Mouse (Mus musculus): ENCODE data around the gene Prl7a2. TPM values are rescaled to one million over a fixed set of nuclear protein-coding genes. Genes with fewer than 3 reads are reported as not detected.

The Prl7a2 gene
- not detected for total RNA-seq (2021)
- long read RNA-seq, experiment 1, result 0 reads
- long read RNA-seq, experiment 2, result 0 reads

DNA sequence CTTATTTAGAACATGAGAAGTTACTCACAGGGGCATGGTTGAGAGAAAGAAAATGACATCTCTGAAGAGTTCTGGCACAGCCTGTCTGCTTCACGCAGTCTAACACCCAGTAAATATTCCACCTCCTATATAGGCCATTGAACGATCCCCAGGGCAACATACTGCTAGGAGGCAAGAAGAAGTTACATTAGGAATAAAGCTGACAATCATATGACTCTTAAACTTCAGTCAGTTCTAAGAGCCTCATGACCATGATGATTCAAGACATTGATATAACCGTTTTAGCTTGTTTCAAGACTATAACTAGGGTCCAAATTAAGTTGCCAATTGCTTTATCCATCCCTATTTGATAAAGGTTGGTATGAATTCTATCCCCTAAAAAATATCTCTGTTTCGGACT is at the start of gene Prl7a2:
Gene Prl7a2, minus strand, starts transcription at position 101 of the 400 bp plus-strand sequence.
- no peak for DNase-seq

DNA sequence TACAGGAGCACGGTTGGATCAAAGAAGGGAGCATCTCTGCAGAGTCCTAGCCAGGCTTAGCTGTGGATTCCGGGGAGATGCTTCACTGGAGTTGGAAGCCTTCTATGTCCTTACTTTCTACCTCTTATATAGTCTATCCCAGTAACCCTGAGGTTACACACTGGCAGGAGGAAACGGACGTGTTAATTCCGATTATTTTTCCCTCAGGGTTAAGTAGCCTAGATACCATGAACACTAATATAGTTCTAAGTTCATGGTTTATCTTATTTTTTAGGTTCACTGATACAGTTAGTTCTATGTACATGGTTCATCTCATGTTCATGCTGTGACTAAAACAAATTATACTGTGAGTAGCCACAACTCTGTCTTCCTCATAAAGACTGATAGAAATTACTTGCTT is 48.8 kb upstream of the Prl7a2 start, which contains the start of gene Prl7d1:
Gene Prl7d1, minus strand, starts transcription at position 101 of the 400 bp plus-strand sequence.
- no peak for DNase-seq

DNA sequence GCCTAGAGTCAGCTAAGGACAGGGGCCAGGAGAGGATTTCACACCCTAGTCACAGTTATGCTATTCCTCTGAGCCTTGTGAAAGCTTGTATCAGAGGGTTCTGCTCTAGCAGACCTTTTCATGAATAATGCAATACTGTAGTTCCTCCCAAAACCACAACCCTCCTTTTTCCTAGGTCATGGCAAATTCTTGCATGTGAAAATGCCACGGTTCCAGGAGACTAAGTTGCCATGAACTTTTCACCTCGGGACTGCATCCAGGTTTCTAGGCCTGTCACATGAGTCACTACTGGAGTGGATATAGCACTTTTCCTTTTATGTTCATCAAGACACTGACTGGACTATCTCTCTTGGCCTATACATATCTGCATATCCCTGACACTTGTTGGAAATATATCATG is 38.7 kb upstream of the Prl7a2 start:
- no peak for DNase-seq

DNA sequence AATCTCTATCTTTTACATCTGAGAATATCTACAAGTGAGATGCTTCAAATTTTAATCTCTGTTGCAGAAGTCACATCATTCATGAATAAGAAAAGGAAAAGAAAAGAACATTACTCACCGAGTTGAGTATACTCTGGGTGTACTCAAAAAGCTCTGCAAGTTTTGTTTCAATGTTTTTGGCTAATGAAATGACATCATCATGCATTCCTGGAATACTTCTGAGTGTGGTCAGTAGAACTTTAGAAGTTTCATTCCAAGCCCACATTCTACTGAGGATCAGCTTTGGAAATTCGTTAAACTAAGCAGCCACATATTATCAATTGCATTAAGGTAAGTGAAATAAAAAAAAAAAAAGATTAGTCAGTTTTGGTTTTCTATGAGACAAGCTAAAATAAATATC is 7.1 kb downstream of the Prl7a2 start:
- DNase-seq, result no peak

DNA sequence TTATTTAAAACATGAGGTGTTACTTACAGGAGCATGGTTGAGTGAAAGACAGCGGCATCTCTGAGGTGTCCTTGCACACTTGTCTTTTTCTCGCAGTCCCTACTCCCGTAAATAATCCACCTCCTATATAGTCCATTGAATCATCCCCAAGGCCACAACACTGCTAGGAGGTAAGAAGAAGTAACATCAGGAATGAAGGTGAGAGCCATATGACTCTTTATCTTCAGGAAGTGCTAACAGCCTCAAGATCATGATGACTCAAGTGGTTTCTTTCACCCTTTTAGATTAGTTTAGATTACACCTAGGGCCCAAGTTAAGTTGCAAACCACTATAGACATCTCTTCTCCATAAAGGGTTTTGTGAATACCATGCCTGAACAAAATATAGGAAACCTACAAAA is 25.4 kb downstream of the Prl7a2 start, which contains the start of gene Prl7a1:
Gene Prl7a1, minus strand, starts transcription at position 101 of the 400 bp plus-strand sequence.
- no peak for DNase-seq

DNA sequence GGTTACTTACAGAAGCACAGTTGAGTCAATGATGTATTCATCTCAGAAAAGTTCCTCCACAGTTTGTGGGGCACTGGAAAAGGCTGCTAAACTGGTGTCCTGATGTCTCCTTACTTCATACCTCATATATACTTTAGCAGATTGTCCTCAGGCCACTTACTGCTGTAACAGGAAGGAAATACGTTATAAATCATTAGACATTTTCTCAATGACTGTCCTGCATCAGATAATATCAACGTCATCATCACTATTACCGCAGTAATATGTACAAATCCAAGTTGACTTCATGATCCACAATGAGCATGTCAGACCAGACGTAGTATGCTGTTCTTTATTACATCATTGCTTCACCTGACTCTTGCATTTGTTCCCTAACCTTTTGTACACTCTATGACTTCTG is 57.4 kb downstream of the Prl7a2 start, which contains the start of gene Prl7b1:
Gene Prl7b1, minus strand, starts transcription at position 101 of the 400 bp plus-strand sequence.
- DNase-seq, result no peak

Other genes with a start within 250 kb of the Prl7a2 start
- gene Prl8a6, start 229.3 kb downstream of the Prl7a2 start, total RNA-seq (2021), result not detected
- gene Prl8a8, start 154.8 kb downstream of the Prl7a2 start, total RNA-seq (2021), result not detected
- not detected for gene Prl8a9, start 103.4 kb downstream of the Prl7a2 start, total RNA-seq (2021)
- gene Prl8a1, start 85.9 kb downstream of the Prl7a2 start, total RNA-seq (2021), result not detected
- not detected for gene Prl7b1, start 57.5 kb downstream of the Prl7a2 start, total RNA-seq (2021)
- gene Prl7a1, start 25.5 kb downstream of the Prl7a2 start, total RNA-seq (2021), result not detected
- gene Prl7d1, start 48.7 kb upstream of the Prl7a2 start, total RNA-seq (2021), result not detected
- gene Prl7c1, start 112.8 kb upstream of the Prl7a2 start, total RNA-seq (2021), result not detected
- not detected for gene Prl2a1, start 133.6 kb upstream of the Prl7a2 start, total RNA-seq (2021)
- gene Prl2c1, start 181.3 kb upstream of the Prl7a2 start, total RNA-seq (2021), result not detected